Mouse (Mus musculus): ENCODE results near the gene C1qtnf7.

DNA sequence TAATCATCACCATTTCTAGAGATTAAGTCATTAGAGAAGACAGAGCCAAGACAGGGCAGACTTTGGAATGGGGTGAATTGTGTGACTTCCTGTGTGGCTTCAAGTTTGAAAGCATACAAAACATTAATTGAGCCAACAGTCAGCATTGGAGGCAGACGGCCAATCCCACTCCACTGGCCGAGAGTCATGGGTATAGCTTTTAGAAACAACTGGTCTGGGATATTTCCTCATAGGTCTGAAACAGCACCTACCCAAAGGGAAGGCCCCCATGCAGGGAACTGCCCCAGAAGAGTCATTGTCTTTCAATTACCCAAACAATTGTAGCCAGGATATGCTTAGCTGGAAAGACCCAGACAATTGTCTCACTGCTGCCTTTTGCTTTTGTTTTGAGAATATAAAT is 39.5 kb downstream of the C1qtnf7 start:
- TF ChIP-seq POLR2A (IDR thresholded peaks at IDR 0.05; ENCODE audit: insufficient read depth, low read length) = no peak
- no peak for TF ChIP-seq CTCF (IDR thresholded peaks at IDR 0.05; ENCODE audit: low read depth, low read length)
- TF ChIP-seq EP300 (IDR thresholded peaks at IDR 0.05; ENCODE audit: insufficient read depth, low read depth, low read length) = no peak
